Mouse (Mus musculus) midbrain, embryonic 14.5 days (tissue): ENCODE data around the gene Pxylp1. TPM values are rescaled to one million over a fixed set of nuclear protein-coding genes. Genes with fewer than 3 reads are reported as not detected.

Source experiments
- ATAC-seq: fragments of 200-750 bp; cut with Nextera tagmentation; 2 replicates; pipeline ENCODE4 v1.8.0; 2017; ENCODE audit warnings: moderate number of reproducible peaks, moderate library complexity; ENCODE audit not compliant: low FRiP score, low TSS enrichment
- DNase-seq: peaks from one replicate; pipeline ENCODE4 v3.0.0-alpha.2; 2015
- H3K27ac ChIP-seq: fragments of 300-500 bp; sonication (generic); replicated peaks from 2 replicates; pipeline ENCODE4 v1.5.1; 2014; ENCODE audit warnings: mild to moderate bottlenecking, low read depth, low read length, moderate library complexity
- H3K27me3 ChIP-seq: fragments of 300-500 bp; sonication (generic); 2 replicates; pipeline ENCODE4 v1.6.1; 2014; ENCODE audit warnings: low read length, control low read depth, mixed read lengths; ENCODE audit not compliant: control insufficient read depth, insufficient read depth
- H3K36me3 ChIP-seq: fragments of 300-500 bp; sonication (generic); 2 replicates; pipeline ENCODE4 v1.6.1; 2014; ENCODE audit warnings: low read length, control low read depth; ENCODE audit not compliant: control insufficient read depth, insufficient read depth
- H3K4me1 ChIP-seq: fragments of 300-500 bp; sonication (generic); 2 replicates; pipeline ENCODE4 v1.6.1; 2014; ENCODE audit warnings: mild to moderate bottlenecking, antibody characterized with exemption, low read length, control low read depth; ENCODE audit not compliant: control insufficient read depth, insufficient read depth
- H3K4me2 ChIP-seq: fragments of 300-500 bp; sonication (generic); 2 replicates; pipeline ENCODE4 v1.6.1; 2014; ENCODE audit warnings: mild to moderate bottlenecking, low read length, moderate library complexity
- H3K4me3 ChIP-seq: fragments of 300-500 bp; sonication (generic); replicated peaks from 2 replicates; pipeline ENCODE4 v1.5.1; 2014; ENCODE audit warnings: low read depth, low read length
- H3K9ac ChIP-seq: fragments of 300-500 bp; sonication (generic); replicated peaks from 2 replicates; pipeline ENCODE4 v1.6.1; 2014; ENCODE audit warnings: mild to moderate bottlenecking, low read length, moderate library complexity
- H3K9me3 ChIP-seq: fragments of 300-500 bp; sonication (generic); 2 replicates; pipeline ENCODE4 v1.6.1; 2016; ENCODE audit warnings: low read length, control low read depth, mixed read lengths; ENCODE audit not compliant: control insufficient read depth
- WGBS: fragments of 180-500 bp; shearing (Covaris S2); extraction: QIAGEN DNeasy Blood & Tissue Kit; methylation state at CpG from one replicate; pipeline ENCODE4 v1.1.7; 2014; 5-methylcytosine and 5-hydroxymethylcytosine counted together
- polyA plus RNA-seq: library from polyadenylated mRNA; unstranded; fragments of >200 nt; fragmentation: Nextera tagmentation; extraction: Ambion mirVana; gene quantifications from 2 replicates; pipeline ENCODE4 v1.2.1, GENCODE M21; 2014

The Pxylp1 gene
- polyA plus RNA-seq, 1 experiment from 2014 or later, result 66.1 TPM

GRCm38 (mm10) chr9:96818822-96819481, 73.5 kb downstream of the Pxylp1 start:
- Histone ChIP-seq H3K27ac (no peak overlapping the region), H3K4me1 (no peaks in the 10 kb centered on the region), H3K4me2 (no peak overlapping the region), H3K27me3 (no peaks in the 10 kb centered on the region), H3K9me3 (no peaks in the 10 kb centered on the region), H3K36me3 (0 out of 2 replicates have a peak, but pooled peaks cover 5% of the 10 kb centered on the region), H3K9ac (no peak overlapping the region), H3K4me3 (no peak overlapping the region)
- 67% methylated on average over 11 of the region's 11 CpGs for WGBS
- ATAC-seq (peak; percentile 46; the same call in 1 of the 2 replicates), DNase-seq (no peak)

DNA sequence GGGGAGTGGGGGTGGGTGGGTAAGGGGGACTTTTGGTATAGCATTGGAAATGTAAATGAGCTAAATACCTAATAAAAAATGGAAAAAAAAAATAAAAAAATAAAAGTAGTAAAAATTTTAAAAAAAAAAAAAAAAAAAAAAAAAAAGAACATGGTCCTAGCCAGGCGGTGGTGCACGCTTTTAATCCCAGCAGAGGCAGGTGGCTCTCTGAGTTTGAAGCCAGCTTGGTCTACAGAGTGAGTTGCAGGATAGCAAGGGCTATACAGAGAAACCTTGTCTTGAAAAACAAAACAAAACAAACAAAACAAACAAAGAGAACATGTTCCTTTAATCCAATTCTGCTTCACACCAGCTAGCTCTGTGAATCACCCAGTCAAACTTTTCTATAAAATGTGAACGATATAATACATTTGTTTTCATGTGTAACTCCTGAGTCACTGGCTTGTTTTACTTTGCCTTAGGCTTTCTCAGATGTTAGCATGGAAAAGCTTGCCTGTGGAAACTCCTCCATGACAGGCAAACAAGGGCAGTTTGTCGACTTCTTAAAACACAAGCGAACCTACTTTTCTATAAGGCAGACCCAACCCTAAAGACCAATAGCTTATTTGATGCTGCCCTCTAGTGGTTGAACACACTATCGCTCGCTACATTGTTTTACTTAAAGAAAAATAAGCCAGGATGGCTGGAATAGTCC, 74.2 kb downstream of the Pxylp1 start:
- 38% methylated on average over 7 of the region's 7 CpGs for WGBS
- H3K4me1 ChIP-seq, result no peaks in the 10 kb centered on the region
- no peak overlapping the region for H3K27ac ChIP-seq
- no peaks in the 10 kb centered on the region for H3K9me3 ChIP-seq
- H3K4me3 ChIP-seq, result no peak overlapping the region
- DNase-seq, result peak; percentile 94
- 0 out of 2 replicates have a peak, but pooled peaks cover 1% of the 10 kb centered on the region for H3K36me3 ChIP-seq
- H3K27me3 ChIP-seq, result no peaks in the 10 kb centered on the region
- no peak overlapping the region for H3K4me2 ChIP-seq
- ATAC-seq, result peak; percentile 63; the same call in 1 of the 2 replicates
- no peak overlapping the region for H3K9ac ChIP-seq

- no peak overlapping the region for H3K27ac ChIP-seq
These were observed 80.5 kb downstream of the Pxylp1 start for GRCm38 (mm10) chr9:96811996-96812395.

GRCm38 (mm10) chr9:96800131-96800825, 92.2 kb downstream of the Pxylp1 start:
- H3K27me3 ChIP-seq, result no peaks in the 10 kb centered on the region
- no peak overlapping the region for H3K4me3 ChIP-seq
- H3K36me3 ChIP-seq, result no peaks in the 10 kb centered on the region
- WGBS, result 39% methylated on average over 5 of the region's 5 CpGs
- no peaks in the 10 kb centered on the region for H3K9me3 ChIP-seq
- H3K9ac ChIP-seq, result no peak overlapping the region
- DNase-seq, result peak; percentile 66
- H3K4me2 ChIP-seq, result no peak overlapping the region
- no peak for ATAC-seq
- no peaks in the 10 kb centered on the region for H3K4me1 ChIP-seq
- no peak overlapping the region for H3K27ac ChIP-seq

More at GRCm38 (mm10) chr9:96811996-96812395, 80.5 kb downstream of the Pxylp1 start:
- Histone ChIP-seq H3K36me3 (no peaks in the 10 kb centered on the region), H3K27me3 (no peaks in the 10 kb centered on the region), H3K9me3 (no peaks in the 10 kb centered on the region), H3K9ac (no peak overlapping the region), H3K4me1 (no peaks in the 10 kb centered on the region), H3K4me2 (no peak overlapping the region), H3K4me3 (no peak overlapping the region)
- ATAC-seq (no peak), DNase-seq (no peak)
- 22% methylated on average over 4 of the region's 4 CpGs for whole genome bisulfite sequencing

GRCm38 (mm10) chr9:96797311-96797710, 95.2 kb downstream of the Pxylp1 start:
- no peak for DNase-seq
- Histone ChIP-seq H3K4me3 (no peak overlapping the region), H3K27ac (no peak overlapping the region), H3K9me3 (no peaks in the 10 kb centered on the region), H3K4me2 (no peak overlapping the region), H3K27me3 (no peaks in the 10 kb centered on the region), H3K4me1 (no peaks in the 10 kb centered on the region), H3K36me3 (no peaks in the 10 kb centered on the region), H3K9ac (no peak overlapping the region)
- ATAC-seq, result no peak
- over 99% methylated on average over 3 of the region's 3 CpGs for WGBS

DNA sequence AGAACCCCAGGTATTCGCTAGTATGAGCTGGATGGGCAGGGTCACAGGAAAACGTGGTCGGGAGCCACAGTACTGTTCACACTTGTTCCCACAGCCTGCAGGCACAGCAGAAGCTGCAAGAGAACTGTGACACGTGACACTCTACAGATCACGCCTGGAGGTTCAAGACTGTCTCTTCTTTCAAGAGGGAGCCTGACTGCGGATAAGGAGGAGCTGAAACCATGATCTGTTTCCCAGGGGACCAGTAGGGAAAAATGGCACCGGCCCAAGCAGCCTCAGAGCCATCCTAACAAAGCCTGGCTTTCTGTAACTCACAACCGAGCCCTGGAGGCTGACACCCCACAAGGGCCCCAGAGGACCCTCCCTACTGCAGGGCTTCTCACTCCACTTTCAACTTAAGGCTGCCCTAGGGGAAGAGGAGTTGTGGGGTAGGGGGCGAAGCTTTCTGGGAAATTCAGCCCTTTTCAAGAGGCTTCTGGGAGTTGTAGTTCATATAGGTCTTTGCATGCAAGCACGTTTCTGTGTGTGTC, 97.0 kb downstream of the Pxylp1 start:
- H3K27ac ChIP-seq, result peak overlapping the region; percentile 32; the same call in 1 of the 2 replicates
- WGBS, result 13% methylated on average over 10 of the region's 10 CpGs

GRCm38 (mm10) chr9:96794601-96795000, 97.9 kb downstream of the Pxylp1 start:
- 86% methylated on average over 2 of the region's 2 CpGs for WGBS
- Histone ChIP-seq H3K4me2 (no peak overlapping the region), H3K9ac (no peak overlapping the region), H3K27ac (no peak overlapping the region), H3K4me3 (no peak overlapping the region), H3K27me3 (no peaks in the 10 kb centered on the region), H3K36me3 (no peaks in the 10 kb centered on the region), H3K9me3 (no peaks in the 10 kb centered on the region), H3K4me1 (no peaks in the 10 kb centered on the region)
- DNase-seq, result no peak
- no peak for ATAC-seq

More for the DNA sequence above, 97.0 kb downstream of the Pxylp1 start:
- peak; percentile 81 for DNase-seq
- H3K36me3 ChIP-seq, result no peaks in the 10 kb centered on the region
- no peaks in the 10 kb centered on the region for H3K9me3 ChIP-seq
- no peaks in the 10 kb centered on the region for H3K27me3 ChIP-seq
- peak overlapping the region; percentile 52 for H3K9ac ChIP-seq
- peak; percentile 75 for ATAC-seq
- peak overlapping the region; percentile 37 for H3K4me3 ChIP-seq
- peak overlapping the region; percentile 55 for H3K4me2 ChIP-seq
- no peaks in the 10 kb centered on the region for H3K4me1 ChIP-seq

DNA sequence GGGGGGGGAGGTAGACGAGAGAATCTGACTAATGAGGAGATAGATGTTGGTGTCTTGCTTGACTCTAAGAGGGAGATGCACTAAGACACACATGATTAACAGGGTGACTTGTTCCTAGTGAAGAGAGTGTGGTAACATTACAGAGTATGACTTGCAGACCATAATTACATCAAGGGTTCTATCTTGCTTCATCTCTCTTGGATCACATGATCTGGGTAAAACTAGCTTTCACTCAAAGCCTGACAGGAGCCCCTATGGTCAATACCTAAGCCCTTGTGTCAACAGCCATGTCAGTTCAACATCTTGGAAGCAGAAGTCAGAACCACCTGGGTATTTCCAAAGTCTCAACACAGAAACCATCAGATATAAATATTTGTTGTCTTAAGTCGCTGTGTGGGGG, 99.9 kb downstream of the Pxylp1 start:
- 94% methylated on average over 2 of the region's 2 CpGs for WGBS
- DNase-seq (no peak), ATAC-seq (no peak)
- H3K4me1 ChIP-seq, result no peaks in the 10 kb centered on the region
- no peaks in the 10 kb centered on the region for H3K27me3 ChIP-seq
- no peak overlapping the region for H3K4me2 ChIP-seq
- H3K27ac ChIP-seq, result no peak overlapping the region
- H3K36me3 ChIP-seq, result no peaks in the 10 kb centered on the region
- no peak overlapping the region for H3K9ac ChIP-seq
- no peaks in the 10 kb centered on the region for H3K9me3 ChIP-seq
- no peak overlapping the region for H3K4me3 ChIP-seq
